Mouse (Mus musculus) cerebellum, adult 8-10 months (tissue): ENCODE measurements around the gene Cryba4.

ENCODE experiments used
- DNase-seq: peaks from one replicate; pipeline ENCODE4 v3.0.0; 2022

The Cryba4 gene

GRCm38 (mm10) chr5:112285548-112286085 is 33.3 kb upstream of the Cryba4 start:
- no peak for DNase-seq

DNA sequence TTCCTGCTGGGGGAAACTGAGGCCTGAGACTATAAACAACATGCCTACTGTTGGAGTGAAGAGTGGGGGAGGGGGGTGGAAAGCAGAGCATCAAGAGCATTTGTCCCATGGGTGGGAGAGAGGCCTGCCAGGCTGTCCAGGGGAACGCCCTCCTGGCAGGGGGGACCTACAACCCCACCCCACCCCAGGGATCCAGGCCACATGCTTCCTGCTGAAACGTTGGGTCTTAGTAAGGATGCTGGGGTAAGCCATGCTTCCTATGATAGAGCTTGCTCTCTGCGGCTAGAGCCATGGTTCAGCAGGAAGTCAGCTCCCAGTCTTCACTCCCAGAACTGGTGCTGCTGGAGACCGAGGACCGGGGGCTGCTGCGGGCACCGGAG is 31.9 kb upstream of the Cryba4 start:
- no peak for DNase-seq

DNA sequence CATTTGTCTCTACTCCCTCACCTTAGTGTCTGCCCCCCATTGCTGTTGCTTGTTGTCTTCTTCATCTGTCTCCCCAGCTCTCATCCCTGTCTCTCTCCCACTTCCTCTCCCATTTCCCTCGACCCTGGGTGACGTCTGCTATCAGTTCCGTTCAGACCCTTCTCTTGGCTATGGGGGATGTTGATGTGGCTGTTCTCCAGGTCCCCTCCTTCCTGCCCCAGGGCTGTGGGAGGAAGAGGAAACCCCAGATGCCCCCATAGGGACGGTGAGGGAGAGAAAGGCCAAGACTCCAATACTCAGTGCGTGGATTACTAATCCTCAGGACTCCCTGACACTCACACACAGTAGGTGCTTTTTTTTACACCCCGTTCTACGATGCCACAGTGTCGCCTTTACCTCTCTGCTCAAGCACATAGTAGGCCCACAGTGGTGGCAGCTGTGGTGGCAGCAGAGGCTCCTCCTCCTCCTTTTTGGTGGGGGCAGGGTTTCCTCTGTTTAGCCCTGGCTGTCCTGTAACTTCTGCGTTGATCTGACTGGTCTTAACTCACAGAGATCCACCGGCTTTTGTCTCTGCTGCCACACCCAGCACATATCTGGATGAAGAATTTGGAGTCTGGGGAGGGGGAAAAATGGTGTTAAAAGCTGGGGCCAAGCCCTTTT is 31.4 kb upstream of the Cryba4 start:
- no peak for DNase-seq

DNA sequence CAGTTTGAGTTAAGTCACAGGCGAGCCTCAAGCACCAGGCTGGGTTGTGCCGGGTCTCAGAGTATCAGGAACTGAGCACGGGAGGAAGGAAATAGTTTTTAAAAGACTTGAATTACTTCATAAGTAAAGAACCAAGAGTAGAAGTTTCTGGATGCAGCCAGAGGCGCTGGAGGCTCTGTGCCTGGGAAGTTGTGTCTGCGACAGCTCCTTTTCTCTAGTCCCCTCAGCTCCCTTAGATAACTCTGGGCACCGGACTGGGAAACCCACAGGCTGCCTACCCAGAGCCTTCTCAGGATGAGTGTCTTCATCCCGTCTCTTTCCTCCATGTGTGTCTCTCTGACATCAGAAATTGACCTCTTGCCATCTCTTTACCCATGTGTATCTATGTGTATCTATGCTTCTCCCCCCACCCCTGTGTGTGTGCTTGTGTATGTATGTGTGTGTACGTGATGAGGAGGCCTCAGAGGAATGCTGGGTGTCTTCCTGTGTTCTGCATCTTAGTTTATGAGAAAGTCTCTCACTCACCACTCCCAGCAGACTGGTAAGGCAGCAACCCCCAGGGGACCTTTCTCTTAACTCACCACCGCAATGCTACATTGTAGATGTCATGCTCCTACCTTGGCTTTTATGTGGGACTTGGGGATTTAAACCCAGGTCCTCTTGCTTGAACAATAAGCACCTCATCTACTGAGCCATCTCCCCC is 30.6 kb upstream of the Cryba4 start:
- no peak for DNase-seq

DNA sequence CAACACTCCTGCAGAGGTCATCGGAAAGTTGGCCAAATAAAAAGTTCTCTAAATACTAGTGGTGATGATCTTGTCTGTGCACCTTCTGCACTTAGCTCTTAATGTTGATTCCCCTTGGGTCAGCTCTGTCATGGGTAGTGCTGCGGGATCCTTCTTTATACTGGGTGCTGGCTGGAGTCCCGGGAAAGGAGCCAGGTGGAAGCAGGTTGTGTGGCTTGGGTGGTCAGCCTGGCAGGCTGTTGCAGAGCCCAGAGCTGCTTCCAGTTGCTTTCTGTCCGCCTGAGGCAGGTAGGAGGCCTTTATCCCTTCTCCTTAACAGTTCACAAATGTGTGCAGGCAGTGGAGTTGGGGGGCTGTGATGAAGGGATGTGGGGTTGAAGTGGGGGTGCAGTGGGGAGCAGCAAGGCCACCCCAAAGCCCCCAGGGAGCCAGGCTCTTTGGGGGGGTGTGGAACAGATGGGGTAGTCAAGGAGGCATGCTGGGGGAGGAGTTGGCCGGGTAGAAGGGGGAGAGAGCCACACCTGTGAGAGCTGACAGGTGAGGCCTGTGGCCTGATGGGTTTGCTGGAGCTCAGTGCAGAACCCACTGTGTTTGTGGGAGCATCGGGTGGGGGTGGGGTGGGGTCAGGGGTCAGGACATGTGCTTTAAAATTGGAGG is 29.9 kb upstream of the Cryba4 start:
- DNase-seq = no peak

DNA sequence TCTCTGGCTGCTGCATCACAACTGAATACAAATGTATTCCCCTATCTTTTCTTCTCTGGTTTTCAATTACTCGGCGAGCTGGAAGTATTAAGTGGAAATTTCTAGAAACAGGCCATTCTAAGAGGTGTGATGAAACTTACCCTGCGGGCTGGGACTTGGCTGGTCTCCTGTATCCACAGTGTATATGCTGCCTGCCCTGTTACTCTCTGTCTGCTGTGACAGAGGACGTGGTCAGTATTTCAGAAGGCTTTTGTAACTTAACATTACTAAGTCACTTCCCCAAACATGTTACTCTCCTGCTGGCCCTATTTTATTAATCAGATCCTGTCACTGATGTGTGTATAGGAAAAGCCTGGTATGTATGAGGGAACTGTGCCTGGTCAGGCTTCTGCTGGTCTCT is 29.4 kb upstream of the Cryba4 start:
- DNase-seq = no peak

GRCm38 (mm10) chr5:112280863-112281660 is 28.7 kb upstream of the Cryba4 start:
- DNase-seq = no peak

DNA sequence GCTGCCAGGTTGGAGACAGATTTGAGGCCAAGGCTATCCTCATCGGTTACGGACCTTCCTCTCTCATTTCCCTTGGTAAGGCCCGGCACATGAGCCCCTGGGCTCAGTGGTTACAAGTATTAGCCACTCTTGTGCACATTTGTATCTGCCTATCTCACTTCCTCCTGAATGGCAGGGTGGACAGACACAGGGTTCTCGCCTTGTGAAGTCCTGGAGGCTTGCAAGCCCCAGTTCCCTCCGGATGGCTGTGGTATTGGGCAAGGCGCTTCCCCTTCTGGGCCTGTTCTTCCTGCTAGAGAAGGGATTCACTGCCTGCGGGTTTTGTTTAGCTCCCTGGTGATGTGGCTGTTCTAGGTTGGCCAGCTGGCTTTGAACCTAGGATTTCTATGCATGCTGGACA is 27.8 kb upstream of the Cryba4 start:
- no peak for DNase-seq

DNA sequence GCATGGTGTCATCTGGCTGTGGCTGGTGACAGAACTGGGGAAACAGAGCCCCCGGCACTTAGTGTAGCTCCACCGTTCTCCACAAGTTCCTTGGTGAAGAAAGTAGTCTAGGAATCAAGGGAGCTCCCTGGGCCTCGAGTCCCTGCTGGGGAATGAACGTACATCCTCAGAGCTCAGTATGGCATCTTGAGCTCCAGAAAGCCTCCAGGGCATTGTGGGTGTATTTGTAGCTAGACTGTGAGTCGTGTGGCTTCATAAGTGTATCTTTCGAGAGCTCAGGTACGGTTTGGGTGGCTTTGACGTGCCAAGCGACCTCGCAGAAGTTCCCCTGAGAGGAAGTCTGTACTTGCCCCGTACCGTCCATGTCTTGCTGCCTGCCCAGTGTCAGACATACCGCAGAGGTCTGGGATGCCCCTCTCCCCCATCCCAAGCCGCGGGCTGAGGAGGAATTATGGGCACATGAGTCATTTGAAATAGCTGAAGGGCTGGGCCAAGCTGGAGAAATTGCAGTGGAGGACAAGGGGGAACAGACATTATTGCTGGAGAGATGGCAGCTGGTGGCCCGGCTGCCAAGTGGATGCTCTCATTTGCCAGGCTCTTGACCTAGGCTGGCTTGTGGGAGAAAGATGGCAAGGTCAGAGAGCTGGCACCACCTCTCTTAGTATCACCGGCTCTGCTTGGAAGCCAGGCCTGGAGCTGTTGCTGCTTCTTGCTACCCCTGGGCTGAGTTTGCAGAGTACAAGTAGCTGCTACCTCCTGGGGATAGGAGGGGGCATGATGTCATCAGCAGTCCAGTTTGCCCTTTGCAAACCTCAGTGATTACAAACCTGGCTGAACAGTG is 27.1 kb upstream of the Cryba4 start:
- DNase-seq = no peak

DNA sequence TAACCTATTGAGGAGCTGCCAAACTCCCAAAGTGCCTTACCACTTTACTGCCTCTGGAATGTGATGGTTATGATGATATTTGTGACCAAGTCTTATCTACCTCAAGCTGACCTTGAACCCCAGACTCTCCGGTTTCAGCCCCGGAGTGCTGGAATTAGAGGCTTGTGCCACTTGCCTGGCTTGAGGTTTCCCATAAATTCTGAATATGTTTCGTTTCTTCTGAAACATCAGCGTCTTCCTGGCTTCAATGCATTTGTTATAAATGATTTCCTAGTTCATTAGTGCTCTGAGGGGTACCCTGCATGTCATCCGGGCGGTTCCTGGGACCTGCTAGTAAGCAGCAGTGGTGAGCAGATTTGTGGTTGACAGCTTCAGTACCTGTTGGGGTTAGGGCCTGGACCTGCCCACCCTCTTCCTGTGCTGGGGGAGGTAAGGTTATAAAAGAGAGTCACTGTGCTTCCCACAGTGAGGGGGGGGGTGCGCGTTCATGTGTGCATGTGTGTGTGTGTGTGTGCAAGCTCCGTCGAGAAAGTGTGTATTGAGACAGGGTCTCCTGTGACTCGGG is 25.7 kb upstream of the Cryba4 start:
- DNase-seq = no peak

DNA sequence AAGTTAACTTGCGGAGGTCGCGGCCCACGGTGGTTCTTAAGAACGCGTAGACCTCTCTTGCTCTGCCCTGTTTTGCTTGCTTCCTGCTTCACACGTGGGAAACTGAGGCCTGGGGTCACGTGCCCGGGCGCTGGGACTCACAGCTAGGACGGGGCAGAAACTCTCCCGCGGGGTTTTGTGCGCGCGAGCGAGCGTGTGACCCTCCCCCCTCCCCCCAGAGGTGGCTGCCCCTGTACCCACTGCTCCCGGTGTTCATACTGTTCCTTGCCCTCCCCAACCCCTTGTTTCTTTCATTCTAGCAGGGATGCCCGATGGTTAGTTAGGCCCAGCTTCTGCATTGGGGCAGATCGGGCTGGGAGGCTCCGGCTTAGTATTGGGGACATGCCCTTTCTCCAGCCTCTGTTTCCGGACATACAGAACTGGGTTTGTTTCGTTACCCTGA is 24.6 kb upstream of the Cryba4 start:
- DNase-seq = no peak

DNA sequence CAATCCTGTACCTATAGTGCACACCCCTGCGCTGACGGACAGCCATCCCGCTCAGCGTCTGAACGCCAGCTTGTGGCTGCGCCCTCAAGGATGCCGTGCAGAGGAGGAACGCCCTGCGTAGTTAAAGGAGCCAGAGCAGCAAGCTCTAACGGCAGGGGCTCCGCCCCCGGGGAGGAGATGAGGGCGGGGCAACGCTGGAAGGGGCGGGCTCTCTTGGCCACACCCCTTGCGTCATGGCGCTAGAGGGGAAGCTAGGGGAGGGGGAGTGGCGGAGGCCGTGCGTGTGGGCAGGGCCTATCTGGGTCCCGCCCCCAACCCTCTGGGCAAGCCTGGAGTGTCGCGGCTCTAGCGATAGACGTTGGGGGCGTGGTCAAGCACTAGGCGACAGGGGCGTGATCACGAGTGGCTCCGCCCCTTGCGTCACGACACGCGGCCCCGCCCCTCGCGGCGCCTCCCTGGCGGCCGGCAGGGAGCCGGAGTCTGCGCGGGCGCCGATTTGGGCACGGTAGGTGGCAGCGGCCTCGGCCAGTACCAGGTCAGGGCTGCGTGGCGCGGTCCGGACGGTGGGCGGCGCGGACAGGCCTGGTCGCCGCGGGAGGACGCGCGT is 24.1 kb upstream of the Cryba4 start, which contains the start of gene Tpst2:
Tpst2 (plus strand) TSS at position 425 of the 607 bp plus-strand sequence.
- DNase-seq = peak; percentile 100

GRCm38 (mm10) chr5:112275021-112275804 is 22.9 kb upstream of the Cryba4 start:
- DNase-seq = no peak

DNA sequence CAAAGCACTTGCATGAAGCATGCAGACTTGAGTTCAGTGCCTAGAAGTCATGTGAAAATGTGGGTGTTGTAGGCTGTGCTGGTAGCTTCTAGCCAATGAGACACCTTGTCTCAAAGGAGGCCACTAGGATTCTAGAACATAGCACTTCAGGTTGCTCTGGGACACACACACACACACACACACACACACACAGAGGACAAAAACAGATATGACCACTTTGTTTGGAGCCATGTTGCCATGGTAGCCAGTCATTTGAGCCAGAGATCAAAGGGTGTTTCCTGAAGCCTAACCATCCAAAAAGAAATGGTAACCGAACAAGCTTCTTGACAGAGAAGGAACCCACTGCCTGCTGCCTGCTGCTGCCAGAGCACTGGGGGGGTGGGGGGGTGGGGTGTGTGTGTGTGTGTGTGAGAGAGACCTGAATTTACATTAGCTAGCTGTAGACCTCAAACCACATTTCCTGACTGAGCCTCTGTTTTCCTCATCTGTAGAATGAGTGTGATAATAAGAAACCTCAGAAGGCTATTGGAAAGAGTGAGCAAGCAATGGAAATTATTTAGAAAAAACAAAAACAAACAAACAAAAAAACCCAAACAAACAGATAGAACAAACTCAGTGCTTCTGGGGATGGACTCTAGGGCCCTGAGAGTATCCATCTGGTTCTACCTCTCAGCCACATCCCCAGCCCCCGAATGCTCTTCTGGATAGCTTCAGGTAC is 21.6 kb upstream of the Cryba4 start:
- DNase-seq = no peak

DNA sequence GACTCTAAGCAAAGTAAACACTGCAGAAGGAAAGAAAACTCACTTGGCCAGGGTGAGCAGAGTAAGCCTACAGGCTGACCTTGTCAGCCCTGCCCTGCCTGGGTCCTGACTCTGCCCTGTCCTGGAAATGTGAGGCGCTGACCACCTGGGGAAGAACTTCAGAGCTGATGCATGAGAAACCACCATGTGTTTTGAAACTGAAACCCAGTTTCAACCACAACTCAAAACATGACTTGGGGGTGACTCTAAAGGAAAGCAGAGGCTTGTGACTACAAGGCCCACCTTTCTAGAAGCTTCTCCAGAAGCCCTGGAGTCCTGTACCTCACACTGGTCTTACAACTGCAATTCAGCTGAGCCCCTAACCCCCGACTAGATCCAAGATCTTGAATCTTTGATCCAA is 20.6 kb upstream of the Cryba4 start:
- DNase-seq = no peak

GRCm38 (mm10) chr5:112270764-112271541 is 18.6 kb upstream of the Cryba4 start:
- no peak for DNase-seq

GRCm38 (mm10) chr5:112266011-112266777 is 13.9 kb upstream of the Cryba4 start:
- DNase-seq = no peak

DNA sequence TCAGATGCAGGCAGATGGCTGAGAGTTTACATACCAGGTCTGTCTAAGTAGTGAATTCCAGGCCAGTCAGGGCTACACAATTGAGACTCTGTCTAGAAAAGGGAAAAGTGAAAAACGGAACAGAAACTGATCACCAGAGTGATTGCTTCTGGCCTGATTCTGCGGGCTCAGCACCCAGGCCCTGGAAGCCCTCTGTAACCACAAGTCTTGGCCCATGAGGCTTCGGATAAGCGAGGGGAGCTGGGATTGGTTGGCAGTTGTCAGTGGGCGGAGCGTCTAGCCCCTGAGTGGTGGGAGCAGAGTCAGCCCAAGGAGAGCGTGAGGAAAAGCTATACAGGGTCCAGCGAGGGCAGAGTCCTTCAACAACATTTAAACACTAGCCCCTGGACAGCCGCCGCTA is 13.2 kb upstream of the Cryba4 start:
- DNase-seq = no peak
